Mouse (Mus musculus) forebrain, embryonic 11.5 days (tissue): ENCODE measurements around the gene Gm21149. TPM values are rescaled to one million over a fixed set of nuclear protein-coding genes. Genes with fewer than 3 reads are reported as not detected.
"Not testable (repeated sequence)": the region's sequence is repeated elsewhere in the genome, so short reads cannot be mapped to it uniquely, and the experiment has no call there.

Experiments used
- ATAC-seq: fragments of 200-750 bp; cut with Nextera tagmentation; replicated peaks from 2 replicates; pipeline ENCODE4 v1.8.0; 2017; ENCODE audit warnings: moderate TSS enrichment; ENCODE audit not compliant: low FRiP score
- DNase-seq: peaks from one replicate; pipeline ENCODE4 v3.0.0-alpha.2; 2017; ENCODE audit warnings: low spot score
- H3K27ac ChIP-seq: fragments of 300-500 bp; sonication (generic); 2 replicates; pipeline ENCODE4 v1.5.1; 2014; ENCODE audit warnings: low read depth, low read length
- H3K27me3 ChIP-seq: fragments of 300-500 bp; sonication (generic); 2 replicates; pipeline ENCODE4 v1.6.1; 2014; ENCODE audit warnings: mild to moderate bottlenecking, low read length, mixed read lengths; ENCODE audit not compliant: control insufficient read depth, insufficient read depth
- H3K36me3 ChIP-seq: fragments of 300-500 bp; sonication (generic); 2 replicates; pipeline ENCODE4 v1.6.1; 2014; ENCODE audit warnings: mild to moderate bottlenecking, low read length, moderate library complexity, mixed read lengths; ENCODE audit not compliant: control insufficient read depth, insufficient read depth
- H3K4me1 ChIP-seq: fragments of 300-500 bp; sonication (generic); replicated peaks from 2 replicates; pipeline ENCODE4 v1.6.1; 2014; ENCODE audit warnings: low read length, mixed read lengths; ENCODE audit not compliant: control insufficient read depth, insufficient read depth
- H3K4me2 ChIP-seq: fragments of 300-500 bp; sonication (generic); 2 replicates; pipeline ENCODE4 v1.6.1; 2014; ENCODE audit warnings: low read depth, mild to moderate bottlenecking, low read length, moderate library complexity, mixed read lengths; ENCODE audit not compliant: severe bottlenecking
- H3K4me3 ChIP-seq: fragments of 300-500 bp; sonication (generic); 2 replicates; pipeline ENCODE4 v1.5.1; 2014; ENCODE audit warnings: low read depth, low read length
- H3K9ac ChIP-seq: fragments of 300-500 bp; sonication (generic); 2 replicates; pipeline ENCODE4 v1.6.1; 2014; ENCODE audit warnings: low read length
- H3K9me3 ChIP-seq: fragments of 300-500 bp; sonication (generic); 2 replicates; pipeline ENCODE4 v1.6.1; 2016; ENCODE audit warnings: low read length, mixed read lengths; ENCODE audit not compliant: control insufficient read depth
- WGBS: fragments of 180-500 bp; shearing (Covaris S2); extraction: QIAGEN DNeasy Blood & Tissue Kit; methylation state at CpG from one replicate; pipeline ENCODE4 v1.1.7; 2014; 5-methylcytosine and 5-hydroxymethylcytosine counted together
- polyA plus RNA-seq: library from polyadenylated mRNA; unstranded; fragments of >200 nt; fragmentation: Nextera tagmentation; extraction: Ambion mirVana; gene quantifications from 2 replicates; pipeline ENCODE4 v1.2.1, GENCODE M21; 2014

Gene Gm21149
- polyA plus RNA-seq, 1 experiment from 2014 or later = not detected

- H3K27me3 ChIP-seq, H3K27ac ChIP-seq, H3K4me1 ChIP-seq, H3K4me2 ChIP-seq, H3K36me3 ChIP-seq, DNase-seq, ATAC-seq, H3K9ac ChIP-seq, H3K4me3 ChIP-seq: not testable (repeated sequence)
- H3K9me3 ChIP-seq = peaks cover 11% of the 10 kb centered on the region
- 58% methylated on average over 4 of the region's 4 CpGs for WGBS
Observed at GRCm38 (mm10) chr5:15483576-15483975, 7.3 kb upstream of the Gm21149 start.

DNA sequence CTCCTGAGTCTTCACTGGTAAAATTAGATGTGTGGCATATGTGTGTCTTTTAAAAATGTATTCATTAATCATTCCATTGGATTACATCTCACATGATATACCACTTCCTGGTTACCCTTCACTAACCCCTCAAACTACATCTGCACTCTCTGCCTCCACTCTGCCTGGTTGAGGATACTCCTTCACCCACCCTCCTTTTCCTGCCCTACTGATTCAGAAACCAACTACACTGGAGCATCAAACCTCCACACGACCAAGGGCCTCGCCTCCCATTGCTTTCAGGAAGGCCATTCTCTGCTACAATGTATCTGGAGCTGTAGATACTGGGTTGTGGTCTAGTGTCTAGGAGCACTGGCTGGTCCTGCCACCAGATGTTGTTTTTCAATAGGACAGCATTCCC lies 6.5 kb upstream of the Gm21149 start:
- not testable (repeated sequence) for DNase-seq, H3K4me3 ChIP-seq, H3K4me1 ChIP-seq, H3K4me2 ChIP-seq, H3K36me3 ChIP-seq, H3K9ac ChIP-seq, ATAC-seq, H3K27me3 ChIP-seq, H3K27ac ChIP-seq
- peaks cover 14% of the 10 kb centered on the region for H3K9me3 ChIP-seq
- 63% methylated on average over 2 of the region's 2 CpGs for WGBS

GRCm38 (mm10) chr5:15470141-15470540 lies 6.2 kb downstream of the Gm21149 start:
- not testable (repeated sequence) for H3K9ac ChIP-seq, H3K4me2 ChIP-seq, H3K27ac ChIP-seq, DNase-seq, H3K27me3 ChIP-seq, H3K9me3 ChIP-seq, H3K36me3 ChIP-seq, H3K4me3 ChIP-seq, H3K4me1 ChIP-seq, ATAC-seq
- 70% methylated on average over 1 of the region's 1 CpGs for WGBS

DNA sequence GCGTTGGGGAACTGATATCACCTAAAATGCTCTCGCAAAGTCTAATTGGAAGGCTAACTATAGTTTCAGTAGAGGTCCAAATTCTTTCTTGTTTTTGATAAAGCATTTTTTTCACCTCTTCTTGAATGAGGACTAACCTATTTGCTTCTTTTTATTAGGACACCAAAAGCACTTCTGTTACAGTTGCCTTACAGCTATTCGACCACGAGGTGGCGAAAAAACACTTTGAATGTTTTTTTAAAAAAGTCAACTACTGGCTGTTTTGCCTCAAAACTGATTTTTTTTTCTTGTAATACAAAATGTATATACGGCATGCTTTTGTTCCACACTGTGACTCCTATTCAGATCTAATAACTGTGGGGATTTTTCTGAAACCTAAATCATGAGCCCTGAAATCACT lies 8.6 kb downstream of the Gm21149 start:
- H3K9me3 ChIP-seq = peaks cover 10% of the 10 kb centered on the region
- not testable (repeated sequence) for H3K27me3 ChIP-seq, ATAC-seq, H3K4me3 ChIP-seq, H3K4me2 ChIP-seq, H3K4me1 ChIP-seq, H3K9ac ChIP-seq, H3K27ac ChIP-seq, H3K36me3 ChIP-seq, DNase-seq
- WGBS = 61% methylated on average over 6 of the region's 6 CpGs

DNA sequence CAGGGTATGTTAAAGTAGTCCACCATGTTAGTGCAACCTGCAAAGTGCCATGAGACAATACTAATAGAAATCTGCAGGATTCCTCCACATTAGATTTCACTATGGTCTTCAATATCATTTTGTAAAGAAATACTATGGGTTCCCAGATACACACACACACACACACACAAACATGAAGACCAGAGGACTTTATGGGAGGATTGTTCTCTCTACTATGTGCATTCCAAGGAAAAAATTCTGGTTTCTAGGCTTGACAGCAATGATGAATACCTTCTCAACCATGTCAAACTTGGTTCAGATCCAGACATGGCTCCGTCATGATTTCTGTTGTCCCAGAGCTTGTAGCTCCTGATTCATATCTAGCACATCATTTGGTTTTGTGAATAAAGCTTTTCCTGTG lies 10.1 kb downstream of the Gm21149 start:
- not testable (repeated sequence) for H3K9ac ChIP-seq, H3K27ac ChIP-seq, H3K27me3 ChIP-seq, H3K4me1 ChIP-seq, H3K4me2 ChIP-seq, H3K4me3 ChIP-seq, H3K36me3 ChIP-seq, DNase-seq
- 55% methylated on average over 1 of the region's 1 CpGs for WGBS
- H3K9me3 ChIP-seq = peaks cover 10% of the 10 kb centered on the region
- peak; percentile 49; the same call in 1 of the 2 replicates for ATAC-seq

- DNase-seq, H3K27me3 ChIP-seq, H3K27ac ChIP-seq, H3K4me2 ChIP-seq, ATAC-seq, H3K36me3 ChIP-seq, H3K4me3 ChIP-seq, H3K9ac ChIP-seq, H3K4me1 ChIP-seq: not testable (repeated sequence)
- WGBS = 39% methylated on average over 1 of the region's 2 CpGs
- peaks cover 16% of the 10 kb centered on the region for H3K9me3 ChIP-seq
Observed at GRCm38 (mm10) chr5:15463561-15463960, 12.8 kb downstream of the Gm21149 start.

DNA sequence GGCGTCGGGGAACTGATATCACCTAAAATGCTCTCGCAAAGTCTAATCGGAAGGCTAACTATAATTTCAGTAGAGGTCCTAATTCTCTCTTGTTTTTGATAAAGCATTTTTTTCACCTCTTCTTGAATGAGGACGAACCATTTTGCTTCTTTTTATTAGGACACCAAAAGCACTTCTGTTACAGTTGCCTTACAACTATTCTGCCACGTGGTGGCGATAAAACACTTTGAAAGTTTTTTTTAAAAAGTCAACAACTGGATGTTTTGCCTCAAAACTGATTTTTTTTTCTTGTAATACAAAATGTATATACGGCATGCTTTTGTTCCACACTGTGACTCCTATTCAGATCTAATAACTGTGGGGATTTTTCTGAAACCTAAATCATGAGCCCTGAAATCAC lies 14.7 kb downstream of the Gm21149 start:
- DNase-seq = not testable (repeated sequence)

GRCm38 (mm10) chr5:15457865-15458571 lies 18.3 kb downstream of the Gm21149 start:
- not testable (repeated sequence) for H3K4me1 ChIP-seq, DNase-seq, H3K27me3 ChIP-seq, H3K4me2 ChIP-seq, H3K9ac ChIP-seq, ATAC-seq, H3K4me3 ChIP-seq, H3K27ac ChIP-seq, H3K9me3 ChIP-seq, H3K36me3 ChIP-seq
- 82% methylated on average over 3 of the region's 5 CpGs for WGBS

More for the DNA sequence above, 14.7 kb downstream of the Gm21149 start:
- H3K27me3 ChIP-seq, H3K4me3 ChIP-seq, H3K4me1 ChIP-seq, H3K9me3 ChIP-seq, H3K27ac ChIP-seq, H3K9ac ChIP-seq, H3K36me3 ChIP-seq, H3K4me2 ChIP-seq, ATAC-seq: not testable (repeated sequence)
- 58% methylated on average over 8 of the region's 8 CpGs for WGBS
